Mouse (Mus musculus): Measurements from ENCODE around the gene Spef1. TPM values are rescaled to one million over a fixed set of nuclear protein-coding genes. Genes with fewer than 3 reads are reported as not detected.

The Spef1 gene
- total and polyA plus RNA-seq, 3 experiments, result 0.34 to 1.2 (median 1.0) TPM

GRCm38 (mm10) chr2:131146193-131147042 is 40.7 kb downstream of the Spef1 start:
- Histone ChIP-seq H3K27ac (ENCODE audit: insufficient read depth, low read depth) (no peak overlapping the region), H3K4me2 (ENCODE audit: insufficient read depth, low read depth, poor library complexity, severe bottlenecking) (no peak overlapping the region), H3K9me3 (replicated peaks; ENCODE audit: low read length) (no peaks in the 10 kb centered on the region), H3K9ac (ENCODE audit: insufficient read depth, low read depth) (no peak overlapping the region), H3K27me3 (replicated peaks) (no peaks in the 10 kb centered on the region), H3K36me3 (replicated peaks in 1 of 2; ENCODE audit: control insufficient read depth in 1 of 2, insufficient read depth in 1 of 2, low read length in 1 of 2) (peaks cover 45 to 93% of the 10 kb centered on the region in 2 experiments), H3K4me1 (ENCODE audit: control insufficient read depth in 1 of 2, insufficient read depth in 2 of 2) (0 out of 4 replicates have a peak, but pooled peaks cover 0 to 2% of the 10 kb centered on the region in 2 experiments), H3K4me3 (replicated peaks in 1 of 3; ENCODE audit: low read depth in 2 of 3, low read length in 2 of 3, poor library complexity in 1 of 3) (no peak overlapping the region), H3K79me2 (replicated peaks; ENCODE audit: control insufficient read depth, extremely low read depth, insufficient read depth, poor library complexity, severe bottlenecking) (no peaks in the 10 kb centered on the region)
- TF ChIP-seq EP300 (IDR thresholded peaks at IDR 0.05; ENCODE audit: low read length) (no peak), MAZ (IDR thresholded peaks at IDR 0.05; ENCODE audit: low read depth, low read length) (no peak), CTCF (conservative IDR thresholded peaks at IDR 0.05 in 1 of 2, IDR thresholded peaks at IDR 0.05 in 1 of 2; ENCODE audit: low read depth in 2 of 2, low read length in 2 of 2) (no peak), GABPA (IDR thresholded peaks at IDR 0.05; ENCODE audit: insufficient replicate concordance, low read depth, low read length) (no peak), ZMIZ1 (IDR thresholded peaks at IDR 0.05; ENCODE audit: low read depth, low read length) (no peak), USF1 (IDR thresholded peaks at IDR 0.05; ENCODE audit: low read depth, low read length) (no peak), MEF2A (IDR thresholded peaks at IDR 0.05; ENCODE audit: borderline replicate concordance, low read depth, low read length) (no peak), PAX5 (IDR thresholded peaks at IDR 0.05; ENCODE audit: low read length) (no peak), HCFC1 (IDR thresholded peaks at IDR 0.05; ENCODE audit: low read depth, low read length) (no peak), SIN3A (IDR thresholded peaks at IDR 0.05; ENCODE audit: low read length) (no peak), NELFE (IDR thresholded peaks at IDR 0.05; ENCODE audit: low read depth, low read length) (no peak), MXI1 (IDR thresholded peaks at IDR 0.05; ENCODE audit: low read depth, low read length) (no peak), ZNF384 (IDR thresholded peaks at IDR 0.05; ENCODE audit: low read depth, low read length) (no peak), SMC3 (IDR thresholded peaks at IDR 0.05; ENCODE audit: low read depth, low read length) (no peak), TCF12 (IDR thresholded peaks at IDR 0.05; ENCODE audit: low read depth, low read length) (no peak), TBP (conservative IDR thresholded peaks at IDR 0.05; ENCODE audit: low read depth, low read length) (no peak), UBTF (IDR thresholded peaks at IDR 0.05; ENCODE audit: low read depth, low read length) (no peak), POLR2AphosphoS2 (IDR thresholded peaks at IDR 0.05; ENCODE audit: low read depth, low read length) (no peak), USF2 (conservative IDR thresholded peaks at IDR 0.05; ENCODE audit: low read depth, low read length) (no peak)
- no peak for DNase-seq (ENCODE audit: extremely low read depth)
- in situ Hi-C loops (cut with MboI; ENCODE audit: low pct_ligation_motif_present, low pct_unique_long_range_greater_than_20kb, low sequenced_read_pairs), result no loop called here
- dilution Hi-C loops (cut with MboI; ENCODE audit: extremely low pct_ligation_motif_present, extremely low pct_unique_long_range_greater_than_20kb, low sequenced_read_pairs), result no loop called here

DNA sequence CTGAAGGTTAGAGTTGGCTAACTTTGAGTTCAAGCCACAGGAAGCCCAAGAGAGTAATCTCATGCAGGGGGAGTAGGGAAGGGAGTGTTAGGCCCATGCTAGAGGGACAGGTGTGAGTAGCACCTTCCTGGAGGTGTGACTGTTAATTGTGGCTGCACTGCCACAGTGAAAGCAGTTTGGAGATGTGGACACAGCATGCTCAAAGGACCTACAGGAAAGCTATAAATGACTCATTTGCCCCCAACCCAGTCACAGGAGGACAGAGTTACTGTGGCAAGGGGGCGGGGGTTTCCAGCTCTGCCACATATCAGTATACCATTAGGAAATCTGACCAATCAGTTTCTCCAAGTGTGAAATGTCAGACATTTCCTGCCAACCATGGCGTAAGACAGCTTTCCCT is 41.5 kb downstream of the Spef1 start:
- Histone ChIP-seq H3K27ac (ENCODE audit: insufficient read depth, low read depth) (no peak overlapping the region), H3K4me2 (ENCODE audit: insufficient read depth, low read depth, poor library complexity, severe bottlenecking) (no peak overlapping the region), H3K36me3 (replicated peaks in 1 of 2; ENCODE audit: control insufficient read depth in 1 of 2, insufficient read depth in 1 of 2, low read length in 1 of 2) (peaks cover 42 to 92% of the 10 kb centered on the region in 2 experiments), H3K9me3 (replicated peaks; ENCODE audit: low read length) (no peaks in the 10 kb centered on the region), H3K27me3 (replicated peaks) (no peaks in the 10 kb centered on the region), H3K79me2 (replicated peaks; ENCODE audit: control insufficient read depth, extremely low read depth, insufficient read depth, poor library complexity, severe bottlenecking) (no peaks in the 10 kb centered on the region), H3K4me1 (ENCODE audit: control insufficient read depth in 1 of 2, insufficient read depth in 2 of 2) (0 out of 4 replicates have a peak, but pooled peaks cover 0 to 2% of the 10 kb centered on the region in 2 experiments), H3K4me3 (replicated peaks in 1 of 3; ENCODE audit: low read depth in 2 of 3, low read length in 2 of 3, poor library complexity in 1 of 3) (no peak overlapping the region), H3K9ac (ENCODE audit: insufficient read depth, low read depth) (no peak overlapping the region)
- dilution Hi-C loops (cut with MboI; ENCODE audit: extremely low pct_ligation_motif_present, extremely low pct_unique_long_range_greater_than_20kb, low sequenced_read_pairs), result no loop called here
- TF ChIP-seq TBP (conservative IDR thresholded peaks at IDR 0.05; ENCODE audit: low read depth, low read length) (no peak), E2F4 (IDR thresholded peaks at IDR 0.05; ENCODE audit: insufficient replicate concordance, low read depth, low read length) (no peak), POLR2AphosphoS2 (IDR thresholded peaks at IDR 0.05; ENCODE audit: low read depth, low read length) (no peak), MEF2A (IDR thresholded peaks at IDR 0.05; ENCODE audit: borderline replicate concordance, low read depth, low read length) (no peak), MYC (IDR thresholded peaks at IDR 0.05; ENCODE audit: low read depth, low read length) (no peak), HCFC1 (IDR thresholded peaks at IDR 0.05; ENCODE audit: low read depth, low read length) (no peak), ZC3H11A (IDR thresholded peaks at IDR 0.05; ENCODE audit: low read depth, low read length) (no peak), RAD21 (IDR thresholded peaks at IDR 0.05; ENCODE audit: low read depth, low read length) (no peak), MXI1 (IDR thresholded peaks at IDR 0.05; ENCODE audit: low read depth, low read length) (no peak), CHD2 (IDR thresholded peaks at IDR 0.05; ENCODE audit: low read length) (no peak)
- no peak for DNase-seq (ENCODE audit: extremely low read depth)
- in situ Hi-C loops (cut with MboI; ENCODE audit: low pct_ligation_motif_present, low pct_unique_long_range_greater_than_20kb, low sequenced_read_pairs), result no loop called here
